Mouse (Mus musculus) layer of hippocampus, postnatal 25 days (tissue): ENCODE measurements around the gene Chpf2. TPM values are rescaled to one million over a fixed set of nuclear protein-coding genes. Genes with fewer than 3 reads are reported as not detected.
A peak's percentile ranks its signal among the peaks of the same experiment; 100 is the strongest.
"Not testable (repeated sequence)": the region's sequence is repeated elsewhere in the genome, so short reads cannot be mapped to it uniquely, and the experiment has no call there.

Source experiments
- DNase-seq, 2 experiments: peaks; one replicate each; pipeline ENCODE4 v3.0.0; 2022; ENCODE audit warnings: mixed read lengths in 2 of 2, low spot score in 1 of 2; ENCODE audit errors: extremely low spot score in 1 of 2
- total RNA-seq, 2 experiments: library from RNA; stranded (reverse); gene quantifications; 2 replicates each; pipeline ENCODE4 v1.2.3; 2021

The Chpf2 gene
- total RNA-seq, result 10 to 100 TPM; 55.5 to 79.0 TPM

DNA sequence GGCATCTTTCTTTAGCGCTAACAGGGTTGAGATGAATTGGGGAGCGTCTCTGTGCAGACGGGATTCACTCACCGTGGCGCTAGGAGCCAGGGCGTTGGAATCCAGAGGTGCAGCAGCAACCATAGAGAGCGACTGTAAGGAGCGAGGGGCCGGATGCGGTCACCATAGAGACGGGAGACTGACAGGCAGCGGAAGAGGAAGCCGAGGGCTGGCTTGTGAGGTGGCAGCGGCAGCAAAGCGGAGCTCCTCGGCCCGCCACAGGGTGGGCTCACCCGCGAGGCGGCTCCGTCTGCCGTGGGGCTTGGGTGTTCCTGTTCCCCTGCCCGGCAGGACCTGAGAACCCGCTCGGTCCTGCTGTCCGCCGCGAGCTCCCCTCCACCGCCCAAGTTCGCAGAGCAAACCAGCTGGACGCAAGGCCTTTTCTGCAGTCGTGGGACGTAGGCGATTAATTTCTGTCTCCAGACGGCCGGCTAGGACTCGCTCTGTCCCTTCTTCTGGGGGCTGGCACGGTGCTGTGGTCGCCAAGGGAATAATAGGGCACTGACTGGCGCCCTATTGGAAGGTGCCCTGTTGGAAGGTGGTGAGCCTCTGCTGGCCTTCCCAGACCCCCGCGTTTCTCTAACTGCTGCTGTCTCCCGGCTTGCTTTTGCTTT lies at the start of gene Chpf2:
Gene Chpf2 (plus strand): TSS at position 195 of the 653 bp plus-strand sequence.
- peak; percentile 68 to 69 for DNase-seq

DNA sequence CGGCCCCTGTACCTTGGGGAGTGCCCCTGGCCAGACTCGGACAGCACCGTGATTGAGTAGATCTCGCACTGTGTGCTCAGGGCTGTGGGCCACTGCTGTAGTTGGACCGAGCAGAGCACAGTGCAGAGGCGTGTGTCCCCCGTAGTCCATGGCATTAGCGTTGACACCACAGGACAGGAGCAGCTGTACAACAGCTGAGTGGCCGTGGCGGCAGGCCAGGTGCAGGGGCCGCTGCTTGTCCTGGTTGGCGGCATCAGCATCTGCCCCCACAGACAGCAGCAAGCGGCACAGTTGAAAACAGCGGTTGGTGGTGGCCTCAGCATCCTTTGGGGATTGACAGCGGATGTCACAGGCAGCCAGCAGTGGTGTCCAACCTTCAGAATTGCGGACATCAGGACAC lies 48.9 kb upstream of the Chpf2 start:
- DNase-seq, result no peak

DNA sequence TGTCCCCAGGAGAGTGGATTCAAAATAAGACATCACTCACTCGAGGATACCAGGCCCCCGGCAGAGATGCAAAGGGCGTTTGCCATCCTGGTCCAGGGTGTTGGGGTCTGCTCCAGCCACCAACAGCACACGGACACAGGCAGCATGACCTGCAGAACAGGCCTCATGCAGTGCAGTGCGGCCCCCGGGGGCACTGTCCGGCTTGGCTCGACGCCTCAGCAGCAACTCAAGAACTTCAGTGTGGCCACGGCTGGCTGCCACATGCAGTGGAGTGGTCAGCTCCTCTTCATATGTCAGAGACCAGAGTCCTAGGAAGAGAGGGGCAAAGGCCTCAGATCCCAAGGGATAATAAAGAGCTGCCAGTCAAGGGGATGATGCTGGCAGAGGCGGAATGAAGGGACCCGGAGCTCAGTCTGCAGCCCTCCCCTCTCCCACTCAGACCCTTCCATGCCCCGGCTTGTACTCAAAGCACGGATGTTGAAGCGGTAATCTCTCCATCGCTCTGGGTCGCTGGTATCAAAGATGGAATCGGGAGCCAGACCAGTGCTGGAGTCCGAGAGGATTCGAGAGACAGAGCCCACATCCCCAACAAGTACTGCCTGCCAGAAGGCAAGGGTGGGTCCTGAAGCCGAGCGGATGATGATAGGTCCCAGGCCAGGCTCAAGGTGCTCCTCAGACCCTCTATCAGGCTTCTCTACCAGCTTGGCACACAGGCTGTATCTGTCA lies 46.8 kb upstream of the Chpf2 start:
- DNase-seq, result no peak

DNA sequence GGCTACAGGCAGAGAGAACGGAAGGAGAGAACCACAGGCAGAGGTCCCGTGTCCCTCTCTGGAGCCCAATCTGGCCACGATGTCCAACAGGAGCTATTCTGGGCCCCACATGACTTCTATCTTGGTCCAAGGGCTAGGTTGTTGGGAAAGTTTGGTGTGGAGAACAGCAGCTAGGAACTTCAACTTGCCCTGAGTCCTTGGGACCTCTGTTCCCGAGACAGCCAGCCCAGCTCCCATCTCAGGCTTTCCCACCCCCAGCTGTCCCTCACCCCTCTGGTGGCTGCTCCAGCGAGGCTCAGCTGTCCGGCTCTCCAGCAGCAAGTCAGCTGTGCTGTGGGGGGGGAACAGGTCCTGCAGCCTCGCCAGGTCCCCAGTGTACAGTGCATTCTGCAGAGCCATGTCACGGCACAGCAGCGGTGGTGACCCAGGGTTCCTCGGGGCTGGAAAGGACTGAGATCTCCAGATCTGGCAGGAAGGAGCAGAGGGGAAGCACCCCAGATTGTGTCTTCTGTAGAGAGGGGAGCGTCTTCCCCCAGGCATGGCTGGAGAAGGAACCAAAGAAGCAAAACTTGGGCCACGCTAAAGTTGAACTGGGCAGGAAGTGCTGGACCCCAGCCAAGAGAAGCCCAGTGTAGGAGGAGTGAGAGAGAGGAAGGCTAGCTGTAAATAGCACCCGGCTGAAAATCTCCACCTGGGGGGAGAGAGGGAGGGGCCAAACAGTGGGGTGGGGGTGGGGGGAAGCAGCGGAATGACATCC lies 46.0 kb upstream of the Chpf2 start, which contains the start of gene Asb10:
Gene Asb10 (minus strand): TSS at position 592 of the 757 bp plus-strand sequence.
- DNase-seq, result peak in 1 of 2 experiments; percentile 36

DNA sequence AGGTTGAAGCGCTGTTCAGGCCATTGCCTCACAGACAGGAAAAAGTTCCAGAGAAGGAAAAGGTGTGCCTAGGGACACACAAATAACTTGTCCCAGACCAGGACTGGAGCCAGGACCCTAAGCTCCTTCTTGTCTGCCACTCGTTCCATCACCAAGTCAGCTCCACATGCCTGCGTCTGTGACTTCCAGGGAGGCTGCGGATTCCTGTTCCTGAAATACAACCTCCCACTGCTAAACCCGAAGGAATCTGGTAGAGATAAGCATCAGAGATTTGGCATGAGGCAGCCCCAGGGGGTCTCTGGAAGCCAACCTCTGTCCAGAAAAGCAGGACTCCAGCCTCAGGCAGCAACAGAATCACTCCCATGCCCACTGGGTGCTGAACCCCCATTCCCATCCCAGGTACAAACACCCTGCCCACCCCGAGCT lies 45.4 kb upstream of the Chpf2 start:
- no peak for DNase-seq

DNA sequence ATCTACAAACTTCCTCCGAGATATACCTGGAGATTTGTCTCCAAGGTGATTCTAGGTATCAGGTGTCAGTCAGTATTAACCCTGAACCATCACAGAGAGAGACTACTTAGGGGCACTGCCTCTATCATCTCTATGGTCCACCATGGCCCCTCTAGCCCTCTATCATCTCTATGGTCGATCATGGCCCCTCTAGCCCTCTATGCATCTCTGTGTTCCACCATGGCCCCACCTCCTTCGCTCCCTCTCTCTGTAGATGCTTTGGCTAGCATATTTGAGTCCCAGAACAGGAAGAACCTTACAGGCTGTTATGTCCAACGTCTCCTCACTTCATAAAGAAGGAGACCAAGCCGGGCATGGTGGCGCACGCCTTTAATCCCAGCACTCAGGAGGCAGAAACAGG lies 43.9 kb upstream of the Chpf2 start:
- no peak for DNase-seq

DNA sequence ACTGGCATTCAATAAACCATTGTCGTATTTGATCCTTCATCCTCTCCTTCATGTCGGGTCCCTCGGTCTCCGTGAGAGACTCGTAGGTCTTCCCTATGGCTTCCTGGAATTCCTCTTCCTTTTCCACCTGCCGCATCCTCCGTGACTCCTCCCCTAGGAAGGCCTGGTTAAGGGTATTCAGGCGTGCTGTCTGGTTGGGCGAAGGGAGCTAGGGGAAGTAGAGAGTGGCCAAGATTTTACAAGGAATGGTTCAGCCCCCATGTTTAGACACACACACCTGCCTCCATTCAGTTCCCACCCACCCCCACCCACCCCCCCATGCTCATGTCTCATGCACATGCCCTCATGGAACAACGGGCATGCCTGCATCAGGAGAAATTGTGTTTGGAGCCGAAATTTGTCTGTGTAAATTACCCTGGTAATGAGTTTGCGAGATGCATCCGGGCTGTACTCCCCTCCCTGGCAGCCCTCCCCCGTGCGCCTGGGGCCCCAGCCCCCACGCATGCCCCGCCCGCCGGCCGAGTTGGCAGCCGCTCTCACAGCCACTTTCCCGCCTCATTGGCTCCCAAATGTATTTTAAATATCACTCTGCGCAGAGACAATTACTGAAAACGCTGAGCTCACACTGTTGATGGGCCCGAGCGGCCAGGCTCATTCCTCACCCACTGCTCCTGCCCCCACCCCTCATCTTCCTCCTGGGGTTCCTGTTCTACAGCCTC lies 35.8 kb upstream of the Chpf2 start:
- peak; percentile 25 to 50 for DNase-seq

DNA sequence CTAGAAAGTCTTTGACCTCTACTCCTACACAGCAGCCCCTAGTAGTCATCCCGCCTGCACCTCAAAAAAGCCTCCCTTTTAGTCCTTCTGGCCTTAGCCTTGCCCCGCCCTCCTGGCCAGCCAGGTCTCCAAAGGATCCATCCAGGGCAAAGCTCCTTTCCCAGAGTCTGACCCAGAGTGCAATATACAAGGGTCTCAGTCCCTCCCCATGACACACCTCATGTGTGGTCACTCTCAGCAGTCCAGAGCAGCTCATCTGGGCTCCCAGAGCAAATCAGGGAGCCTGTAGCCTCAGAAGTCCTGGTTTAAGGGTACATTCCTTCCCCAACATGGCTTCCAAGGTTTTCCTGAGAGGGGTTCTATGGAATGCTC lies 35.2 kb upstream of the Chpf2 start:
- no peak for DNase-seq

DNA sequence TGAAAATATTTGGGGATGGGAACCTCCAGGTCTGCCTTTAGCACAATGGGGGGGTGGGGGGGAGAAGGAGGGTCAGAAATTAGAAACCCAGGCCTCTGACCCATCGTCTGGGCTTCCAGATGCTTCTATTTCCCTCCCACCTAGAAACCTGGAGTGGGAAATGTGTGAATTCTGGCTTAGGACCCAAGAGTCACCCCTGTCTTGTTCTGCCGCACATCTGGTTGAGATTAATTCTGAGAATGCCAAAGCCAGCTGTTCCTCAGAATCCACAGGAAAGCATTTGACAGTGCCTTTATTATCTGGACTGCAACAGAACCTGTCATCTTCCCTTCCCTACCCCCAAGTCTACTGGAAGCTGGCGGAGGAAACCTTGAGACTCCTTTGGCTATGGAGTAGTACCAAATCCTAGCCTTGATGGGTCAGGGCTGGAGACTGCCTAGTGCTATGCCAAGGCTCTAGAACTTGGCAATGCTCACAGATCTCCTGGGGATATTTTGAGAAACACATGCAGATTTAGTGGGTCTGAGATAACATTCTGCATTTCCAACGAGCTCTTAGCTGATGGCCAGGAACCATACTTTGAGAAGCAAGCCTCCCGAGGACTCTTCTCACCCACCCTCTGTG lies 32.8 kb upstream of the Chpf2 start:
- DNase-seq, result no peak

DNA sequence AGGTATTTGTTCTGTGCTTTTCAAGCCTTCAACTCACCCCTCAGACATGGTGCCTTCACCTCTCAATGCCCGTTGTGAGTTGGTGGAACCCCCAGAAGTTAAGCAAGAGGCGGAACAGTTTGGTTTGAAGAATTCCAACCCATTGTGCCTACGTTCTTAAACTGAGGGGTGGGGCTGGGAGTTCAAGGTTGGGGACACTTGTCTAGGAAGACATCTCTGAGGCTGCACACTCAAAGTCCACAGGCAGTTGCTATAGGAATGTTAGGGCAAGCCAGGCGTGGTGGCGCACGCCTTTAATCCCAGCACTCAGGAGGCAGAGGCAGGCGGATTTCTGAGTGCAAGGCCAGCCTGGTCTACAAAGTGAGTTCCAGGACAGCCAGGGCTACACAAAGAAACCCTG lies 31.2 kb upstream of the Chpf2 start:
- DNase-seq, result not testable (repeated sequence)

DNA sequence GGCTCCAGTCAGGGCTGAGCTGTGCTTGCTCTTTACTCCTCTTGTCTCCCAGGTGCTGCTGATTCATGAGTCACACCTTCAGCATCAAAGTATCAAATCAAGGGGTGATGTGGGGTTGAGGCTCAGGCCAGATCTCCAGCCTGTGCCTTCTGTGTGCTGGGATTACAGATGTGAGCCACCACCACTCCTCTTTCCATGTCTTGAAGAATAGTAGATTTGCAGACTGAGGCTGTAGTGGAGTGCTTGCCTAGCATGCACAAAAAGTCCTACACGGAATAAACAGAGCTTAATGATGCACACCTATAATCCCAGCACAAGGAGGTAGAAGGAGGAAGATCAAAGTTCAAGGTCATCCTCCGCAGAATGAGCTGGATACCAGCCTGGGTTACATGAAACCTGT lies 29.8 kb upstream of the Chpf2 start, which contains the start of gene 4931409K22Rik:
Gene 4931409K22Rik (minus strand): TSS at position 101 of the 400 bp plus-strand sequence.
- DNase-seq, result no peak

DNA sequence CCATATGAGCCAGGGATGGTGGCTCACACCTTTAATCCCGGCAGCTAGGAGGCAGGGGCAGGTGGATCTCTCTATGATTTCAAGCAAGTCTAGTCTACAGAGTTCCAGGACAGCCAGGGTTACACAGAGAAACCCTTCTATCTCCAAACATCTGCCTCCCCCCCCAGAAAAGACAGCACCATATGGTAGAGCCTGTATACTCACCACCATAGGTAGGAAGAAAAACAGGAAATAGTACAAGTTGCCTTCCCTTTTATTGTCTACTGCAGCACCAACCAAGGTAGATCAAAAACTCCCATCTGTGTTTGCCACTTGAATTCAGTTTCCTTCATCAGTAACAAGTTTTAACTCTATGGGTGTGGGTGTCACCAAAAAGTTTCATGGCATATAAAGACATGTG lies 10.6 kb upstream of the Chpf2 start:
- no peak for DNase-seq

DNA sequence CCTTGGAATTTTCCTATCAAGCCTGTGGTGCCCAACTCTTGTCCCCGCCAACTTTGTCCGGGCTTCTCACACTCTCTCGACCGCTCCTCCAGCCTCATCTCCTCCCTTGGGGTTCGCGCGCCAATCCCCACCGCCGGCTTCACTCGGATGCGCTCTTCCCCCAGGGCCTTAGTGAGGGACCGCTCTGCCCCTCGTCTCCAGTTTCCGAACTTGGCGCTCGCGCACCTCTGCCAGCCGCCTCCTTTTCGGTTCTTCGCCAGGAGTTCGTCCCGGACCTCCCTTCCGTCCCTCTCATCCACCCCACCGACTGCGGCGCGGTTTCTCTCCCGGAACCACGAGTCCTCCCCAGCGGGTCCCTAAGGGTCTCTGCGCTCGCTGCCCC lies 9.7 kb upstream of the Chpf2 start:
- no peak for DNase-seq

DNA sequence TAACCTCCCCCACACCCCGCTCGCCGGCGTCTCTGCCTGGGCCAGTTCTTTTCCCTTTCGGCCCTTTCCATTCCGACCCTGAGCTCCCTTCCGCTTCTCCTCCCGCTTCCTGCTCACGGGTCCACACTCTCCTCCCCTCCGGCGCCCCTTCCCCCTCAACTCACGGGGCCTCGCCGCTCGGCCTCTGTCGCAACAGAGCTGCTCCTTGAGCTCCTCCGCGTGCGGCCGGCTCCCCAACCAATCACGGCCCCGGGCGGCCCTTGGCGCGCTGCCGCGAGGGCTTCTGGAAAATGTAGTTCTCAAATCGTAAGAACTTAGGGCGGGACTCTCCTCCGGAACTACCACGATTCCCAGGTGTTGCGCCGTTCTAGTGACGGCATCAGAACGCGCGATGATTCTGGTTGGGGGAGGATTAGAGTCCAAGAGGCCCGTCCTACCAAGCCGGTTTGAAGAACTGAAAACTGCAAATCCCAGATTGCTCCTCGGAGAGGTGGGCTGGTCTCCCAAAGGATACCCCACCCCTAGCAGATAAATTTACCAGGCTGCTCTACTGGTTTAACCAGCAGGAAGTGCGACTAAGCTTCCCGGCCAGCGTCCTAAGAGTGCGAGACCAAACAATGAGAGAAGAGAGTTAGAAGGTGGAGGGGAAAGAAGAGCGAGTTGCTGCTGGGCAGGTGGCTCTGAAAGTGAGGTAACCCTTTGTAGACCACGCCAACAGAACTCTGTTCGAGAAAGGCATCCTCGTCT lies 9.2 kb upstream of the Chpf2 start, which contains the start of gene Abcf2:
Gene Abcf2 (minus strand): TSS at position 285 of the 747 bp plus-strand sequence.
- DNase-seq, result peak; percentile 99 to 100

DNA sequence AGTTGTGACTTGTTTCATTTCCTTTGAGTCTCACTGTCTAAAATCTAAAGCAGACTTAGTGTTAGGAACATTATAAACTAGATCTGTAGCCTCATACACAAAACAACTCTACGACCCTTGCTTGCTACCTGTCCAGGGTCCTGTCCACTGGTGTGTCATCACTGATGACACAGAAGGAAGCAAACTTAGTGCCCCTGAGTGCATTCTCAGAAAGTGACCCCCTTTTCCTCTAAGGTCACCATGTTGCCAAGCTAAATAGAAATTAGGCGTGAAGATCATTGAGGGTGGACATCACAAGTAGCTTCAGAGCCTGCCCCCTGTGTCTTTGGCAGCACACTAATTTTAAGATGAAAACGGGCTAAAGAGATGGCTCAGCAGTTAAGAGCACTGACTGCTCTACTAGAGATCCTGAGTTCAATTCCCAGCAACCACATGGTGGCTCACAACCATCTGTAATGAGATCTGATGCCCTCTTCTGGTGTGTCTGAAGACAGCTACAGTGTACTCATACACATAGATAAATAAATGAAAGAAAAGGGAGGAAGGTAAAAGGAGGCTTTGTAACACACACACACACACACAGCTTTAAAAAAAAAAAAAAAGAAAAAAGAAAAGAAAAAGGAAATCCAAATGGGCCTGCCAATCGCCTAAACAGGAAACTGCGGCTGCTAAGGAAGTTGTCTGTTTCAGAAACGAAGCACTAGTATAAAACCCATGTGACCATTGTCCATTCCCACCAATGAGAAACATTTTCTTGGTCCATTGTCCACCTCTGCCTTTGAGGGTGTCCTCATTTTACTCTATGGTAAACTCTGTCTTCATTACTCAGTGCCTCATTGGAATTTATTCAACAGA lies 8.2 kb upstream of the Chpf2 start:
- no peak for DNase-seq

DNA sequence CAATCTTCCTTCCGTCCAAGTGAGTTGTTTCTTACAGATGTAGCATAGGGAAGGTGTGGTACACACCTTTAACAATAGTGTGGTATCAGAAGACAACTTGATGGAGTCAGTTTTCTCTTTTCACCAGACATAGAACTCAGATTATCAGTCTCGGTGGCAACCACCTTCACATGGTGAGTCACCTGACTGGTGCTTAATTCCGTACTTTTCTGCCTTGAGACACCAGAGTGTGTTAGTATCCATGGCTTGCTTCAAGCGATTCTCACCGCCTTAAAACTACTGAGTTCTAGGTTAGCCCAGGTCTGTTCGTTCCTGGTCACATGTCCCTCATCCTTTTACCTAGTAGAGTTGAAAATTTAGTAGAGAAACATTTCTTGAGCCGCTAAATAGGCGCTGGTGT lies 435 bp upstream of the Chpf2 start:
- DNase-seq, result no peak

DNA sequence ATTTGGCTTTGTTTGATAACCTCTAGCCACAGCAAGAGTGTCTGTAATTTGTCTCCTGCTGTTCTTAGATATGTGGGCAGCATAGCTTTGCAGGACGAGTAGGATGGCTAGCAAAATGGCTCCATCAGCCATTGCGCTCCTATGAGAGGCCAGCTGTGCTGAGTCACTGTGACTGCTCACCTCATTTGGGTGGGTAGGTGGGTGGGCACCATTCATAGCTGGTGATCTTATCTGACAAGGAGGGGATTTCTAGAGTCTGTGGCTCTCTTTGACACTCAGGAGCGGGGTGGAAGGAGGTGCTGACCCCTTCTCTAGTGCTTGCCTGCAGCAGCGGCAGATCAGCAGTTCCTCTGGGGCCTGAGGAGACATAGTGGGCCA lies 648 bp downstream of the Chpf2 start:
- peak in 1 of 2 experiments; percentile 27 for DNase-seq
